Mouse (Mus musculus): ENCODE measurements at regions not wholly inside any gene's neighbourhood (a gene's known extent, or its start where the extent isn't known, plus 50 kb on each side); places are given as distances from the start of the nearest gene placed in this dataset.
"Not testable (repeated sequence)": the region's sequence is repeated elsewhere in the genome, so short reads cannot be mapped to it uniquely, and the experiment has no call there.

- WGBS = 80% methylated on average over 8 of the region's 8 CpGs
- no peak overlapping the region for H3K27ac ChIP-seq (ENCODE audit: insufficient read depth, low read length)
- H3K36me3 ChIP-seq (ENCODE audit: control insufficient read depth, insufficient read depth, low read length) = no peaks in the 10 kb centered on the region
- TF ChIP-seq POLR2A (IDR thresholded peaks at IDR 0.05; ENCODE audit: low read depth, low read length) (no peak), CTCF (IDR thresholded peaks at IDR 0.05; ENCODE audit: extremely low read depth, insufficient read depth, insufficient read length, insufficient replicate concordance) (no peak)
- H3K4me3 ChIP-seq (ENCODE audit: extremely low read depth, insufficient read depth, insufficient read length) = no peak overlapping the region
- no peaks in the 10 kb centered on the region for H3K4me1 ChIP-seq (ENCODE audit: control insufficient read depth, insufficient read depth, insufficient read length)
- H3K27me3 ChIP-seq (ENCODE audit: control insufficient read depth, insufficient read depth, low read length) = no peaks in the 10 kb centered on the region
- DNase-seq (ENCODE audit: low read depth in 1 of 2, low spot score in 2 of 2) = no peak
Observed at GRCm38 (mm10) chr12:29046009-29046408, 294.4 kb downstream of the Eipr1 start.

GRCm38 (mm10) chr12:29048596-29048995 lies 297.0 kb downstream of the Eipr1 start:
- DNase-seq (ENCODE audit: low read depth in 1 of 2, low spot score in 2 of 2); H3K36me3 ChIP-seq (ENCODE audit: control insufficient read depth, insufficient read depth, low read length); H3K4me3 ChIP-seq (ENCODE audit: extremely low read depth, insufficient read depth, insufficient read length); H3K4me1 ChIP-seq (ENCODE audit: control insufficient read depth, insufficient read depth, insufficient read length); H3K27me3 ChIP-seq (ENCODE audit: control insufficient read depth, insufficient read depth, low read length); H3K27ac ChIP-seq (ENCODE audit: insufficient read depth, low read length): not testable (repeated sequence)
- 48% methylated on average over 4 of the region's 4 CpGs for WGBS

DNA sequence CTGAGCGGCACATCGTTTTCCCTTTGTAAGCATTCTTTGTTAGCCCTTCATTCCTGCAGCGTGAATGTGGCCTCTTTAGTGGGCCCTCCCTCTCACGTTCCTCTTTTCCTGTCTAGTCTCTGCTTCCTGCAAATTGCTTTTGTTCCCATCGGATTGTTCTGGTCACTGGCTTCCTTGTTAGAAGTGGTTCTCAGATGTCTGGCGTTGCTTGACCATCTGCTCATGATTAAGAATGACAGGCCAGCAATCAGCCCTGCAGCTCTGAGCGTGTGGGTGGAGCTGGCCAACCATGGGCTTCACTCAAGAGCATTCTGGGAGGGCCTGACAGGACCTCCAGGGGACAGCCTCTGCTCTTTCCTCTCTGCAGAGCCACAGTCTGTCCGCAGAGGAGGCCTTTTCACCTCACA lies 297.5 kb downstream of the Eipr1 start:
- Histone ChIP-seq H3K4me3 (ENCODE audit: extremely low read depth, insufficient read depth, insufficient read length) (no peak overlapping the region), H3K27me3 (ENCODE audit: control insufficient read depth, insufficient read depth, low read length) (no peaks in the 10 kb centered on the region), H3K4me1 (ENCODE audit: control insufficient read depth, insufficient read depth, insufficient read length) (no peaks in the 10 kb centered on the region), H3K27ac (ENCODE audit: insufficient read depth, low read length) (no peak overlapping the region), H3K36me3 (ENCODE audit: control insufficient read depth, insufficient read depth, low read length) (no peaks in the 10 kb centered on the region)
- 17% methylated on average over 8 of the region's 8 CpGs for WGBS
- TF ChIP-seq POLR2A (IDR thresholded peaks at IDR 0.05; ENCODE audit: low read depth, low read length) (no peak), CTCF (IDR thresholded peaks at IDR 0.05; ENCODE audit: extremely low read depth, insufficient read depth, insufficient read length, insufficient replicate concordance) (no peak)
- no peak for DNase-seq (ENCODE audit: low read depth in 1 of 2, low spot score in 2 of 2)

DNA sequence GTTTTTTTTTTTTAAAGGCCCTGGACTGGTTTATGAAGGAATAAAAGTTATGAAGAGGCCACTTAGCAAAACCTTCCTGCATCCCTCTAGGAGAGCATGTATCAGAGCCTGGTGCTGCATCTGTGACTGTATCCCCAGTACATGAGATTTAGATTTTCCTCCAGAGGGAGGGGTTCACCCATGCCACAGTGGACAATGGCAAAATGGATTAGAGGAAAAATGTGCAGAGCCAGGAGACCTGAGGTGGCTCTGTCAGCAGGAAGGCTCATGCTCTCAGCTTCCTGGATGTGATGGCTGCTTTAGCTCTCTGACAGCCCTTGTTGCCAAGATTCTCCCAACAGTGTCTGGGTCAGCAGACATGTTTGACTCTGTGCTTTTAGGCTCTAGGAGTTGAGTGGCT lies 298.2 kb downstream of the Eipr1 start:
- Histone ChIP-seq H3K4me3 (ENCODE audit: extremely low read depth, insufficient read depth, insufficient read length) (no peak overlapping the region), H3K27ac (ENCODE audit: insufficient read depth, low read length) (no peak overlapping the region), H3K27me3 (ENCODE audit: control insufficient read depth, insufficient read depth, low read length) (no peaks in the 10 kb centered on the region), H3K4me1 (ENCODE audit: control insufficient read depth, insufficient read depth, insufficient read length) (no peaks in the 10 kb centered on the region), H3K36me3 (ENCODE audit: control insufficient read depth, insufficient read depth, low read length) (no peaks in the 10 kb centered on the region)
- DNase-seq (ENCODE audit: low read depth in 1 of 2, low spot score in 2 of 2) = no peak
- no peak for TF ChIP-seq POLR2A (IDR thresholded peaks at IDR 0.05; ENCODE audit: low read depth, low read length)
- no peak for TF ChIP-seq CTCF (IDR thresholded peaks at IDR 0.05; ENCODE audit: extremely low read depth, insufficient read depth, insufficient read length, insufficient replicate concordance)

DNA sequence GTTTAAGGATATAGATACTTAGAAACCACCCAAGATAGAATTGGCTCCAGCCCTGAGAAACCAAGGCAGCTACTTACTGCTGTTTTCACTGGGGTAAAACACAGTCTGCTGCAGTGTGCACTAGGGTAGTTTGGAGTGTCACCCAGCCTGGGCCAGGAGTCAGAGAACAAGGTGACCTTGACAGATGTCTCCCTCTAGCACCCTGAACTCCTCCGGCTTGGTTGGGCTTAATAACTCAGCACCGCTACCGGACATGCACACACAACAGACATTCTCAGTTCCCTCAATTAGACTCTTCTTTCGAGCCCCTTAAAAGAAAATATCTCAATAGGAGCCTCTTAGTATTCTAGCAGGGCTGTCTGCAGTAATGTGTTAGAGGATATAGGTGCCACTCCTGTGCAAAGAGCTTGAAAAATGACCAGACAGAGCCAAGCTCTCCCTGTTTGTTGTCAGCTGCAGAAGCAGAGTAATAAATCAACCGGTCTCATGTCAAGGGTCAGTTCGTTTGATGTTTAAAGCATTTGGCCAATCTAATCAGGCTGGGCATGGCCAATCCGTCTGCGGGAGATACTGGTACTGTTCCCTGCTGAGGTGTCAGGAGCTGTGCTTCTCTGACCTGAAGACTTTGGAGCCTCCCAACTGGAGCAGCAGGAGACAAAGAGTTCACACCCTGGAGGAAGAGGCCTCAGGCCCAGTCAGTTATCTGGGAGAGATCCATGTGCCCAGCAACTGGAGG lies 299.1 kb downstream of the Eipr1 start:
- Histone ChIP-seq H3K4me3 (ENCODE audit: extremely low read depth, insufficient read depth, insufficient read length) (no peak overlapping the region), H3K4me1 (ENCODE audit: control insufficient read depth, insufficient read depth, insufficient read length) (no peaks in the 10 kb centered on the region), H3K27ac (ENCODE audit: insufficient read depth, low read length) (no peak overlapping the region), H3K36me3 (ENCODE audit: control insufficient read depth, insufficient read depth, low read length) (no peaks in the 10 kb centered on the region), H3K27me3 (ENCODE audit: control insufficient read depth, insufficient read depth, low read length) (no peaks in the 10 kb centered on the region)
- 82% methylated on average over 8 of the region's 8 CpGs for WGBS
- no peak for TF ChIP-seq POLR2A (IDR thresholded peaks at IDR 0.05; ENCODE audit: low read depth, low read length)
- no peak for TF ChIP-seq CTCF (IDR thresholded peaks at IDR 0.05; ENCODE audit: extremely low read depth, insufficient read depth, insufficient read length, insufficient replicate concordance)
- DNase-seq (ENCODE audit: low read depth in 1 of 2, low spot score in 2 of 2) = no peak

DNA sequence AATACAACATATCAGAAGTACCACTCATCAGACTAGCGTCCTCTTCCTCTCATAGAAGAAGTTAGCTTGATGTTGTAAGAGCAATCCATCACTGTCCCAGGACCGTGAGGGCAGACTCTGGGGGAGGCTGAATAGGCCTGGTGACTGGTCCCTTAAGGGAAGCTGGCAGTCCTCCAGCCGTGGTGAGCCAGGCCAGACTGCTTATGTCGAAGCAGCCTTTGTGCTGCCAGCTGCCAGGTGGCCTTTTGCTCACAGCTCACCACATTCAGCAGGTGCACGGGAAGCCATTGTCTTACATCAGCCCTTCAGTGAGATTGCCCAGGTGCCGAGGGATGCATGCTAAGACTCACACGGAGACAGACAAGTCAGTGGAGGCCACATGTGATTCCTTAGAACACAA lies 302.8 kb downstream of the Eipr1 start:
- no peak overlapping the region for H3K4me3 ChIP-seq (ENCODE audit: extremely low read depth, insufficient read depth, insufficient read length)
- no peaks in the 10 kb centered on the region for H3K4me1 ChIP-seq (ENCODE audit: control insufficient read depth, insufficient read depth, insufficient read length)
- no peaks in the 10 kb centered on the region for H3K27me3 ChIP-seq (ENCODE audit: control insufficient read depth, insufficient read depth, low read length)
- WGBS = 38% methylated on average over 7 of the region's 7 CpGs
- no peaks in the 10 kb centered on the region for H3K36me3 ChIP-seq (ENCODE audit: control insufficient read depth, insufficient read depth, low read length)
- no peak for TF ChIP-seq POLR2A (IDR thresholded peaks at IDR 0.05; ENCODE audit: low read depth, low read length)
- TF ChIP-seq CTCF (IDR thresholded peaks at IDR 0.05; ENCODE audit: extremely low read depth, insufficient read depth, insufficient read length, insufficient replicate concordance) = no peak
- DNase-seq (ENCODE audit: low read depth in 1 of 2, low spot score in 2 of 2) = no peak
- no peak overlapping the region for H3K27ac ChIP-seq (ENCODE audit: insufficient read depth, low read length)

- no peak overlapping the region for H3K27ac ChIP-seq (ENCODE audit: insufficient read depth, low read length)
- H3K4me1 ChIP-seq (ENCODE audit: control insufficient read depth, insufficient read depth, insufficient read length) = no peaks in the 10 kb centered on the region
- DNase-seq (ENCODE audit: low read depth in 1 of 2, low spot score in 2 of 2) = no peak
- WGBS = 75% methylated on average over 14 of the region's 14 CpGs
- H3K36me3 ChIP-seq (ENCODE audit: control insufficient read depth, insufficient read depth, low read length) = no peaks in the 10 kb centered on the region
- no peak overlapping the region for H3K4me3 ChIP-seq (ENCODE audit: extremely low read depth, insufficient read depth, insufficient read length)
- no peaks in the 10 kb centered on the region for H3K27me3 ChIP-seq (ENCODE audit: control insufficient read depth, insufficient read depth, low read length)
- TF ChIP-seq CTCF (IDR thresholded peaks at IDR 0.05; ENCODE audit: extremely low read depth, insufficient read depth, insufficient read length, insufficient replicate concordance) = no peak
- no peak for TF ChIP-seq POLR2A (IDR thresholded peaks at IDR 0.05; ENCODE audit: low read depth, low read length)
Observed at GRCm38 (mm10) chr12:29062025-29062637, 310.5 kb downstream of the Eipr1 start.

Measured in spleen, adult 2 months (tissue).